Mouse (Mus musculus) lung, postnatal 0 days (tissue): ENCODE data around the gene Pced1b. TPM values are rescaled to one million over a fixed set of nuclear protein-coding genes. Genes with fewer than 3 reads are reported as not detected.

ENCODE experiments used
- ATAC-seq: fragments of 200-750 bp; cut with Nextera tagmentation; 2 replicates; pipeline ENCODE4 v1.8.0; 2017; ENCODE audit warnings: moderate library complexity
- DNase-seq: peaks from one replicate; pipeline ENCODE4 v3.0.0-alpha.2; 2016; ENCODE audit warnings: low spot score
- H3K27ac ChIP-seq: fragments of 300-500 bp; sonication (generic); 2 replicates; pipeline ENCODE4 v1.5.1; 2014; ENCODE audit warnings: antibody characterized with exemption, mild to moderate bottlenecking, low read length, mixed read lengths
- H3K27me3 ChIP-seq: fragments of 300-500 bp; sonication (generic); replicated peaks from 2 replicates; pipeline ENCODE4 v1.6.1; 2014; ENCODE audit warnings: low read length, mixed read lengths; ENCODE audit not compliant: insufficient read depth
- H3K36me3 ChIP-seq: fragments of 300-500 bp; sonication (generic); 2 replicates; pipeline ENCODE4 v1.6.1; 2014; ENCODE audit warnings: low read length, mixed read lengths; ENCODE audit not compliant: insufficient read depth
- H3K4me1 ChIP-seq: fragments of 300-500 bp; sonication (generic); 2 replicates; pipeline ENCODE4 v1.6.1; 2014; ENCODE audit warnings: antibody characterized with exemption, low read depth, low read length, mixed read lengths; ENCODE audit not compliant: insufficient read depth
- H3K4me2 ChIP-seq: fragments of 300-500 bp; sonication (generic); replicated peaks from 2 replicates; pipeline ENCODE4 v1.6.1; 2014; ENCODE audit warnings: low read depth, mild to moderate bottlenecking, low read length, moderate library complexity, mixed read lengths
- H3K4me3 ChIP-seq: fragments of 300-500 bp; sonication (generic); 2 replicates; pipeline ENCODE4 v1.5.1; 2014; ENCODE audit warnings: low read depth, low read length
- H3K9ac ChIP-seq: fragments of 300-500 bp; sonication (generic); replicated peaks from 2 replicates; pipeline ENCODE4 v1.6.1; 2014; ENCODE audit warnings: low read depth, mild to moderate bottlenecking
- H3K9me3 ChIP-seq: fragments of 300-500 bp; sonication (generic); 2 replicates; pipeline ENCODE4 v1.6.1; 2016; ENCODE audit warnings: low read length, mixed read lengths
- CTCF ChIP-seq: IDR thresholded peaks from 2 replicates; pipeline ENCODE4 v1.5.1; 2016; ENCODE audit warnings: antibody characterized with exemption, mild to moderate bottlenecking
- EP300 ChIP-seq: IDR thresholded peaks from 2 replicates; pipeline ENCODE4 v1.6.1; 2016; ENCODE audit warnings: antibody characterized with exemption, mild to moderate bottlenecking, control low read depth
- WGBS: fragments of 180-500 bp; shearing (Covaris S2); extraction: QIAGEN DNeasy Blood & Tissue Kit; methylation state at CpG from one replicate; pipeline ENCODE4 v1.1.7; 2014; 5-methylcytosine and 5-hydroxymethylcytosine counted together
- polyA plus RNA-seq: library from polyadenylated mRNA; unstranded; fragments of >200 nt; fragmentation: Nextera tagmentation; extraction: Ambion mirVana; gene quantifications from 2 replicates; pipeline ENCODE4 v1.2.1, GENCODE M21; 2015

Pced1b gene
- polyA plus RNA-seq, 1 experiment from 2014 or later: 9.0 TPM

- H3K9ac ChIP-seq: no peak overlapping the region
- no peaks in the 10 kb centered on the region for H3K9me3 ChIP-seq
- H3K27ac ChIP-seq: no peak overlapping the region
- no peaks in the 10 kb centered on the region for H3K36me3 ChIP-seq
- ATAC-seq: no peak
- no peak for DNase-seq
- no peaks in the 10 kb centered on the region for H3K4me1 ChIP-seq
- no peak overlapping the region for H3K4me2 ChIP-seq
- no peaks in the 10 kb centered on the region for H3K27me3 ChIP-seq
- 91% methylated on average over 5 of the region's 5 CpGs for WGBS
- TF ChIP-seq EP300 (no peak), CTCF (no peak)
- no peak overlapping the region for H3K4me3 ChIP-seq
Observed at GRCm38 (mm10) chr15:97216843-97217242, 30.1 kb upstream of the Pced1b start.

DNA sequence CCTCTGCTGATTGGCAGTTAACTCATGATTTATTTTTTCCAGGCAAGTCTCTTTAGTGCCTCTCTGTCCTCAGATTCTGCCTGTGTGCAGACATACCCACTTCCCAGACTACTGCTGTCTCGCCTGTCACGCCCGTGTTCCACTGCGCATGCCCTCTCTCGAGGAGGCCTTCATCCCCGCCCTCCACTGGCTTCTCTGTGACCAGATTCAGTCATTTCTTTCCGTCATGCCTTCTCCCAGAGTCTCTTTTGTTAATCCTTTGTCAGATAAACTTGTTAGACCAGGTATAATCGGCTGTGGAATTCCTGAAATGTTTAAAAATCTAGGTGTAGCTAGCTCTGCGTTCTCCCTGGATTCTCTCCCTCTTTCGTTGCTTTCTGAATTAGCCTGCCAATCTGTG is 23.5 kb upstream of the Pced1b start:
- no peak overlapping the region for H3K4me2 ChIP-seq
- no peak overlapping the region for H3K9ac ChIP-seq
- no peak overlapping the region for H3K4me3 ChIP-seq
- H3K27ac ChIP-seq: no peak overlapping the region
- H3K27me3 ChIP-seq: no peaks in the 10 kb centered on the region
- H3K4me1 ChIP-seq: no peaks in the 10 kb centered on the region
- TF ChIP-seq CTCF (no peak), EP300 (no peak)
- no peaks in the 10 kb centered on the region for H3K36me3 ChIP-seq
- ATAC-seq (no peak), DNase-seq (peak; percentile 15)
- 64% methylated on average over 10 of the region's 10 CpGs for WGBS
- H3K9me3 ChIP-seq: no peaks in the 10 kb centered on the region

DNA sequence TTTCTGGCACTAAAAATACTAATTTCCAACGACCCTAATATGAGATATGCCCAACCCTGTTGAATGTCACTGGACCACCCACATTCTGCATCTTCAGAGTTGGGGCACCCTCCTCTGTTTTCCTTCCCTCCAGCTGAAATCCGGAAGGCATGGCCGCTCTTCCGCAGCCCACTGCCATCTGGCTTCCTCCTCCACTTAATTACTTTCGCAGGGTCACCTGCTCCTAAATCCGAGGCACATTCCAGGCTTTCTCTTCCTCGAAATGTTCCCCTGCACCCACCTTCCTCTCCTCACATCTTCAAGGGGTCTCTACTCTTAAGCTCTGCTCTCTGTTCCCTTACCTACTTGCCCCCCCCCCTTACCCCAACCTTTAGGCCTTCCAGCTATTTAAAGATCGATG is 22.9 kb upstream of the Pced1b start:
- DNase-seq (no peak), ATAC-seq (no peak)
- no peaks in the 10 kb centered on the region for H3K27me3 ChIP-seq
- TF ChIP-seq EP300 (no peak), CTCF (no peak)
- H3K27ac ChIP-seq: no peak overlapping the region
- no peak overlapping the region for H3K4me3 ChIP-seq
- H3K4me2 ChIP-seq: no peak overlapping the region
- 69% methylated on average over 8 of the region's 8 CpGs for WGBS
- H3K4me1 ChIP-seq: no peaks in the 10 kb centered on the region
- H3K36me3 ChIP-seq: no peaks in the 10 kb centered on the region
- no peak overlapping the region for H3K9ac ChIP-seq
- no peaks in the 10 kb centered on the region for H3K9me3 ChIP-seq

DNA sequence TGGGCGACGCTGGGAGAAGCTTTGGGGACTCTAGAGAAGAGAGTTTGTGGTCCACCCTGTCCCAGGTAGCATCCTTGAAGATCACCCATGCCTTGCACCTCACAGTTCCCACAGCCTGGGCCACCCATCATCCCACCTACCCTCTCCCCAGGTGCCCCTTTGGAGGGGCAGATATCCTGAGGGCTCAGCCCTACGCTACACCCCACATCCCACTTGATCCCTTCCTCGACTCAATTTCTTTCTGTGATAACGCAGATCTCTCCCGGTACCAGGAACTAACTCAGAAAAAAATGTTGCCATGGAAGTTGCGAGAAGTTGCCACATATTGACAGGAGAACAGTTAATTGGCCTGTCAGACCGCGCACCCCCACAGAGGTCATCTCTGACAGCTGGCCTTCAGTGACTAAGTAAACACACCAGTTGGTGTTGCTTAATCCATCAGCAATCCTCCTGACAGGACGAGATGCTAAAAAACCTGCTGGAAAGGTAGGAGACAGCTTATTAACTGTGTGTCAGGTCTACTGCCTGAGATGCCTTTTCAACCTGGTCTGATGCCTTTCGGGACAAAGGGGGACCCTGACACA is 17.3 kb upstream of the Pced1b start:
- no peaks in the 10 kb centered on the region for H3K36me3 ChIP-seq
- H3K4me3 ChIP-seq: no peak overlapping the region
- H3K27ac ChIP-seq: no peak overlapping the region
- H3K27me3 ChIP-seq: no peaks in the 10 kb centered on the region
- WGBS: 65% methylated on average over 11 of the region's 11 CpGs
- DNase-seq: no peak
- H3K4me2 ChIP-seq: no peak overlapping the region
- no peak overlapping the region for H3K9ac ChIP-seq
- H3K9me3 ChIP-seq: no peaks in the 10 kb centered on the region
- no peak for ATAC-seq
- H3K4me1 ChIP-seq: no peaks in the 10 kb centered on the region
- no peak for TF ChIP-seq CTCF
- no peak for TF ChIP-seq EP300

GRCm38 (mm10) chr15:97234076-97234475 is 12.8 kb upstream of the Pced1b start:
- DNase-seq (no peak), ATAC-seq (no peak)
- no peak for TF ChIP-seq CTCF
- TF ChIP-seq EP300: no peak
- H3K27me3 ChIP-seq: no peaks in the 10 kb centered on the region
- H3K27ac ChIP-seq: no peak overlapping the region
- H3K4me3 ChIP-seq: no peak overlapping the region
- no peak overlapping the region for H3K9ac ChIP-seq
- H3K4me2 ChIP-seq: no peak overlapping the region
- H3K4me1 ChIP-seq: no peaks in the 10 kb centered on the region
- 90% methylated on average over 6 of the region's 6 CpGs for WGBS
- no peaks in the 10 kb centered on the region for H3K36me3 ChIP-seq
- H3K9me3 ChIP-seq: no peaks in the 10 kb centered on the region

- no peaks in the 10 kb centered on the region for H3K9me3 ChIP-seq
- ATAC-seq: no peak
- H3K27ac ChIP-seq: no peak overlapping the region
- no peak overlapping the region for H3K9ac ChIP-seq
- H3K36me3 ChIP-seq: no peaks in the 10 kb centered on the region
- DNase-seq: peak; percentile 72
- 23% methylated on average over 7 of the region's 7 CpGs for WGBS
- H3K27me3 ChIP-seq: no peaks in the 10 kb centered on the region
- TF ChIP-seq CTCF: peak; percentile 95
- TF ChIP-seq EP300: no peak
- no peak overlapping the region for H3K4me3 ChIP-seq
- H3K4me1 ChIP-seq: no peaks in the 10 kb centered on the region
- H3K4me2 ChIP-seq: no peak overlapping the region
Observed at GRCm38 (mm10) chr15:97235183-97235582, 11.7 kb upstream of the Pced1b start.

GRCm38 (mm10) chr15:97236943-97237342 is 10.0 kb upstream of the Pced1b start:
- no peak for TF ChIP-seq EP300
- peak; percentile 87 for TF ChIP-seq CTCF
- no peak overlapping the region for H3K4me3 ChIP-seq
- H3K4me2 ChIP-seq: no peak overlapping the region
- no peaks in the 10 kb centered on the region for H3K4me1 ChIP-seq
- DNase-seq: peak; percentile 64
- 41% methylated on average over 9 of the region's 9 CpGs for WGBS
- H3K9ac ChIP-seq: no peak overlapping the region
- no peaks in the 10 kb centered on the region for H3K36me3 ChIP-seq
- H3K27ac ChIP-seq: no peak overlapping the region
- 0 out of 2 replicates have a peak, but pooled peaks have one; percentile 47 for ATAC-seq
- no peaks in the 10 kb centered on the region for H3K9me3 ChIP-seq
- no peaks in the 10 kb centered on the region for H3K27me3 ChIP-seq
